Mouse (Mus musculus): ENCODE measurements at regions not wholly inside any gene's neighbourhood (a gene's known extent, or its start where the extent isn't known, plus 50 kb on each side); places are given as distances from the start of the nearest gene placed in this dataset.

DNA sequence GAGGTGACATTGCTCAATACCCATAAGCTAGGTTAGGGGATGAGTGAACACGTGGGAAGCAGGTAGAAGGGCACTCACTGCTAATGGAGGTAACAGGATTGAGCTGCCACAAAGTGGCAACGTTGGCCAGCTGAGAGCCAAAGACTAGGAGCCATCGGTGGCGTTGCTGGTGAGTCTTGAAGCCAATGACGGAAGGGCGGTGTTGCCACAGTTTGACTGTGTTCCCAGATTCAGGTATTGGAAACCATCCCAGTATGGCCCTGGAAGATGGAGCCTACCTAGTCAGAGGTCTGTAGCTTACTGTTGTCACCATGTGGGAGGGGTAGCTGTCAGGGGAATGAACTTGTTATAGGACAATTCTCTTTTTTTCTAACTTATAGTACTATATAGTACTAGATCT lies 158.4 kb downstream of the Ly86 start:
- peaks cover 13% of the 10 kb centered on the region for H3K4me1 ChIP-seq (replicated peaks; ENCODE audit: insufficient read depth, low read length)
- DNase-seq (ENCODE audit: low spot score) (no peak), ATAC-seq (replicated peaks; ENCODE audit: low FRiP score, low read depth) (no peak)
- WGBS, result 92% methylated on average over 6 of the region's 6 CpGs
- H3K4me2 ChIP-seq (ENCODE audit: low read length), result no peak overlapping the region
- no peak overlapping the region for H3K27ac ChIP-seq
- no peaks in the 10 kb centered on the region for H3K36me3 ChIP-seq (ENCODE audit: insufficient read depth, low read length)
- no peaks in the 10 kb centered on the region for H3K27me3 ChIP-seq (ENCODE audit: insufficient read depth, low read length)
- H3K9ac ChIP-seq (ENCODE audit: low read depth, low read length), result no peak overlapping the region
- no peaks in the 10 kb centered on the region for H3K9me3 ChIP-seq (replicated peaks; ENCODE audit: low read length)
- TF ChIP-seq CTCF (IDR thresholded peaks at IDR 0.05; ENCODE audit: low read depth), result no peak
- H3K4me3 ChIP-seq (replicated peaks; ENCODE audit: low read depth, low read length), result no peak overlapping the region

DNA sequence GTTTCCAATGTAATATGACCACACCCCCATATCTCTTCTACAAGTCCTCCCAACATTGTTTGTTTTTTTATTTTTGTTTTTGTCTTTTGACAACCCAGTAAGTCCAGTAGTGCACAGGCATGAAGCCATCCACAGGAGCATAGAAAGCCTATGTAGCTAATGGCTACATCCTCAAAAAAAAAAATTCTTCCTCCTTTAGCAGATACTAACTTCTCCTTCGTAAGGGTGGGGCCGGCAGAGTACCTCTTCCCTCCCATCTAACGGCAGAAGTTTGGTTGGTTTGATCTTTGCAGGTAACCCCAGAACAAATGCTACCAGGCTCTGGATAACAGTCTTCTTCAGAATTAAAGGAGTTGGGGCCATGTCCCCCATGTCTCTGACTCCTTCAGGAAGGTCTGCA lies 158.9 kb downstream of the Ly86 start:
- H3K4me3 ChIP-seq (replicated peaks; ENCODE audit: low read depth, low read length), result no peak overlapping the region
- no peaks in the 10 kb centered on the region for H3K27me3 ChIP-seq (ENCODE audit: insufficient read depth, low read length)
- ATAC-seq (replicated peaks; ENCODE audit: low FRiP score, low read depth), result no peak
- 92% methylated on average over 3 of the region's 3 CpGs for WGBS
- H3K9me3 ChIP-seq (replicated peaks; ENCODE audit: low read length), result no peaks in the 10 kb centered on the region
- H3K36me3 ChIP-seq (ENCODE audit: insufficient read depth, low read length), result no peaks in the 10 kb centered on the region
- H3K9ac ChIP-seq (ENCODE audit: low read depth, low read length), result no peak overlapping the region
- H3K4me2 ChIP-seq (ENCODE audit: low read length), result no peak overlapping the region
- H3K27ac ChIP-seq, result no peak overlapping the region
- no peak for TF ChIP-seq CTCF (IDR thresholded peaks at IDR 0.05; ENCODE audit: low read depth)
- DNase-seq (ENCODE audit: low spot score), result no peak
- peaks cover 18% of the 10 kb centered on the region for H3K4me1 ChIP-seq (replicated peaks; ENCODE audit: insufficient read depth, low read length)

GRCm38 (mm10) chr13:37504373-37504772 lies 159.4 kb downstream of the Ly86 start:
- 77% methylated on average over 10 of the region's 10 CpGs for WGBS
- H3K9ac ChIP-seq (ENCODE audit: low read depth, low read length), result no peak overlapping the region
- ATAC-seq (replicated peaks; ENCODE audit: low FRiP score, low read depth), result no peak
- TF ChIP-seq CTCF (IDR thresholded peaks at IDR 0.05; ENCODE audit: low read depth), result no peak
- H3K4me3 ChIP-seq (replicated peaks; ENCODE audit: low read depth, low read length), result no peak overlapping the region
- no peak overlapping the region for H3K27ac ChIP-seq
- no peak overlapping the region for H3K4me2 ChIP-seq (ENCODE audit: low read length)
- DNase-seq (ENCODE audit: low spot score), result no peak
- H3K9me3 ChIP-seq (replicated peaks; ENCODE audit: low read length), result no peaks in the 10 kb centered on the region
- H3K27me3 ChIP-seq (ENCODE audit: insufficient read depth, low read length), result no peaks in the 10 kb centered on the region
- H3K4me1 ChIP-seq (replicated peaks; ENCODE audit: insufficient read depth, low read length), result peaks cover 22% of the 10 kb centered on the region
- no peaks in the 10 kb centered on the region for H3K36me3 ChIP-seq (ENCODE audit: insufficient read depth, low read length)

- H3K36me3 ChIP-seq (ENCODE audit: insufficient read depth, low read length), result no peaks in the 10 kb centered on the region
- 79% methylated on average over 3 of the region's 3 CpGs for WGBS
- TF ChIP-seq CTCF (IDR thresholded peaks at IDR 0.05; ENCODE audit: low read depth), result no peak
- H3K9ac ChIP-seq (ENCODE audit: low read depth, low read length), result 0 out of 2 replicates have a peak overlapping the region, but pooled peaks have one; percentile 27
- H3K4me3 ChIP-seq (replicated peaks; ENCODE audit: low read depth, low read length), result no peak overlapping the region
- H3K4me2 ChIP-seq (ENCODE audit: low read length), result no peak overlapping the region
- DNase-seq (ENCODE audit: low spot score), result no peak
- no peaks in the 10 kb centered on the region for H3K27me3 ChIP-seq (ENCODE audit: insufficient read depth, low read length)
- ATAC-seq (replicated peaks; ENCODE audit: low FRiP score, low read depth), result no peak
- H3K9me3 ChIP-seq (replicated peaks; ENCODE audit: low read length), result no peaks in the 10 kb centered on the region
- H3K4me1 ChIP-seq (replicated peaks; ENCODE audit: insufficient read depth, low read length), result peaks cover 27% of the 10 kb centered on the region
- H3K27ac ChIP-seq, result peak overlapping the region; percentile 78
Observed at GRCm38 (mm10) chr13:37505617-37506016, 160.6 kb downstream of the Ly86 start.

DNA sequence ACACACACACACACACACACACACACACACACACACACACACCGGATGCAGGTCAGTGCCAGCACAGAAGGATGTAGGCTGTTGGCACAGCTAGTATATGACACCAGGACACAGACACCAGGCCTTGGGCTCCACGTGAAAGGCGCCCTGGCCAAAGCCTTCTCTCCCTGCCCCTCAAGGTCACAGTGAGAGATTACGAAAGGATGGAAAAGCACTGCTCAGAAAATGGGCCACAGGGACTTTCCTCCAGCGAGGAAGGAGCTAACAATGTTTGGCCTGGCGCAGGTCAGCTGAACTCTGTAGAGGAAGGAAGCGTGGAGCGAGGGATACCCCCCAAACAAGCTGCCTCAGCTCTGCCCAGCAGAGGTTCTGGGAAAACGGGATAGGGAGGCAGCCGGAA lies 161.0 kb downstream of the Ly86 start:
- H3K4me1 ChIP-seq (replicated peaks; ENCODE audit: insufficient read depth, low read length), result peaks cover 27% of the 10 kb centered on the region
- H3K9me3 ChIP-seq (replicated peaks; ENCODE audit: low read length), result no peaks in the 10 kb centered on the region

DNA sequence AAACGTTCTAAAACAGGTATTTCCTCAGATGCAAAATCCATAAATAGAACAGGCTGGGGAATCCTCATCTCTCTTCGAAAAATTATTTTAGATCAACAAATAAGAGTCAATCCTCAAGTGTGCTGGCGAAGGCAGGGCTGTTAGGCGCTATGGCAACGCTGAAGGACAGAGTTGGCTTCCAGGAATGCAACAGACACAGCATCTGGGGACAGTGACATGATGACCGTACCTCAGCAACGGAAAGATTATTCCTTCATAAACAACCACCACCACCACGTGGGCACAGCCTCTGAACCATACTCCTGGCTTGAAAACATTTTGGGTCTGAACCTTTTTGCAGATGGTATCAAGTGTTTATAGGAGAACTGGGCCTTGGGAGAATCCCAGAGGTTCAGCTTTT lies 161.7 kb downstream of the Ly86 start:
- H3K27ac ChIP-seq, result peak overlapping the region; percentile 78
- H3K4me3 ChIP-seq (replicated peaks; ENCODE audit: low read depth, low read length), result no peak overlapping the region
- no peak overlapping the region for H3K4me2 ChIP-seq (ENCODE audit: low read length)
- peaks cover 27% of the 10 kb centered on the region for H3K4me1 ChIP-seq (replicated peaks; ENCODE audit: insufficient read depth, low read length)
- 71% methylated on average over 8 of the region's 8 CpGs for WGBS
- no peaks in the 10 kb centered on the region for H3K9me3 ChIP-seq (replicated peaks; ENCODE audit: low read length)
- DNase-seq (ENCODE audit: low spot score), result no peak
- no peak for TF ChIP-seq CTCF (IDR thresholded peaks at IDR 0.05; ENCODE audit: low read depth)
- no peak for ATAC-seq (replicated peaks; ENCODE audit: low FRiP score, low read depth)
- H3K9ac ChIP-seq (ENCODE audit: low read depth, low read length), result no peak overlapping the region
- H3K27me3 ChIP-seq (ENCODE audit: insufficient read depth, low read length), result no peaks in the 10 kb centered on the region
- H3K36me3 ChIP-seq (ENCODE audit: insufficient read depth, low read length), result no peaks in the 10 kb centered on the region

More for the DNA sequence above, 161.0 kb downstream of the Ly86 start:
- DNase-seq (ENCODE audit: low spot score) (no peak), ATAC-seq (replicated peaks; ENCODE audit: low FRiP score, low read depth) (no peak; the same call in 1 of the 2 replicates)
- H3K4me2 ChIP-seq (ENCODE audit: low read length), result no peak overlapping the region
- H3K36me3 ChIP-seq (ENCODE audit: insufficient read depth, low read length), result no peaks in the 10 kb centered on the region
- H3K9ac ChIP-seq (ENCODE audit: low read depth, low read length), result 0 out of 2 replicates have a peak overlapping the region, but pooled peaks have one; percentile 27
- H3K27me3 ChIP-seq (ENCODE audit: insufficient read depth, low read length), result no peaks in the 10 kb centered on the region
- no peak overlapping the region for H3K4me3 ChIP-seq (replicated peaks; ENCODE audit: low read depth, low read length)
- no peak for TF ChIP-seq CTCF (IDR thresholded peaks at IDR 0.05; ENCODE audit: low read depth)
- 33% methylated on average over 10 of the region's 10 CpGs for WGBS
- peak overlapping the region; percentile 78 for H3K27ac ChIP-seq

GRCm38 (mm10) chr13:37507146-37507545 lies 162.1 kb downstream of the Ly86 start:
- H3K4me3 ChIP-seq (replicated peaks; ENCODE audit: low read depth, low read length), result no peak overlapping the region
- H3K9ac ChIP-seq (ENCODE audit: low read depth, low read length), result no peak overlapping the region
- no peak overlapping the region for H3K4me2 ChIP-seq (ENCODE audit: low read length)
- TF ChIP-seq CTCF (IDR thresholded peaks at IDR 0.05; ENCODE audit: low read depth), result no peak
- no peaks in the 10 kb centered on the region for H3K36me3 ChIP-seq (ENCODE audit: insufficient read depth, low read length)
- H3K27ac ChIP-seq, result peak overlapping the region; percentile 78
- DNase-seq (ENCODE audit: low spot score) (no peak), ATAC-seq (replicated peaks; ENCODE audit: low FRiP score, low read depth) (peak; percentile 50; the same call in 1 of the 2 replicates)
- peaks cover 27% of the 10 kb centered on the region for H3K4me1 ChIP-seq (replicated peaks; ENCODE audit: insufficient read depth, low read length)
- WGBS, result 57% methylated on average over 5 of the region's 5 CpGs
- no peaks in the 10 kb centered on the region for H3K27me3 ChIP-seq (ENCODE audit: insufficient read depth, low read length)
- H3K9me3 ChIP-seq (replicated peaks; ENCODE audit: low read length), result no peaks in the 10 kb centered on the region

All from kidney, postnatal 0 days (tissue).